Mouse (Mus musculus) heart, postnatal 14 days (tissue): Measurements from ENCODE around the gene Cd5. TPM values are rescaled to one million over a fixed set of nuclear protein-coding genes. Genes with fewer than 3 reads are reported as not detected.

ENCODE experiments used
- DNase-seq, 2 experiments: peaks; one replicate each; pipeline ENCODE4 v3.0.0; 2021 to 2022
- intact Hi-C: fragments of 180-260 bp; cut with DNase I; formaldehyde crosslinking; loops from one replicate; pipeline ENCODE4 v1.15.1; 2025
- total RNA-seq, 2 experiments: library from RNA; stranded (reverse); gene quantifications; 2 replicates each; pipeline ENCODE4 v1.2.3; 2021

Cd5 gene
- total RNA-seq, 2 experiments from 2014 or later, result 0.36 to 4.9 TPM

- DNase-seq, result no peak
- intact Hi-C loops, result no loop called here
Measured at GRCm38 (mm10) chr19:10685727-10686126, 53.1 kb downstream of the Cd5 start.

GRCm38 (mm10) chr19:10685081-10685480, 53.7 kb downstream of the Cd5 start:
- intact Hi-C loops, result no loop called here
- no peak for DNase-seq

GRCm38 (mm10) chr19:10681571-10681970, 57.2 kb downstream of the Cd5 start:
- intact Hi-C loops, result no loop called here
- no peak for DNase-seq

DNA sequence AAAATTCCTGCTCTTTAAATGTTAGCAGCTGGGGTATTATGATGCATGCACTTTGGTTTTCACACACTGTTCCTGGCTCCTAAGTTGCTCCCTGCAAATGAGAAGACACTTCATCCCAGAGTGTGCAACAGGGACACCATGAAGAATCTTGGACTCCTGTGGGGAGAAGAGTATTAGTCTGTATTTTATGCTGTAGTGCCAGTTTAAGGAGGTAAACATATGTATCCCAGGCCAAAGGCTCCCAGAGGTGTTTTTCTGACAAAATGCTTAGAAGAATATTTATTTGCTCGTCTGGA, 60.1 kb downstream of the Cd5 start:
- intact Hi-C loops, result loop anchor here (1.0 kb wide), 1 partner anchor 31 kb away; no protein-coding TSS in a partner anchor
- no peak for DNase-seq

- peak; percentile 80 to 91 for DNase-seq
- intact Hi-C loops, result loop anchor here (1.0 to 2.0 kb wide), 2 partner anchors 31 to 281 kb away; no protein-coding TSS in a partner anchor
Measured at GRCm38 (mm10) chr19:10677915-10678771, 60.7 kb downstream of the Cd5 start, which contains the start of gene Pga5. Pga5 (minus strand) TSS chr19:10678071.

- intact Hi-C loops, result loop anchor here (2.0 kb wide), 1 partner anchor 282 kb away; no protein-coding TSS in a partner anchor
- DNase-seq, result no peak
Measured at GRCm38 (mm10) chr19:10676656-10677055, 62.1 kb downstream of the Cd5 start.

- no peak for DNase-seq
- intact Hi-C loops, result no loop called here
Measured at GRCm38 (mm10) chr19:10673275-10673674, 65.5 kb downstream of the Cd5 start.

DNA sequence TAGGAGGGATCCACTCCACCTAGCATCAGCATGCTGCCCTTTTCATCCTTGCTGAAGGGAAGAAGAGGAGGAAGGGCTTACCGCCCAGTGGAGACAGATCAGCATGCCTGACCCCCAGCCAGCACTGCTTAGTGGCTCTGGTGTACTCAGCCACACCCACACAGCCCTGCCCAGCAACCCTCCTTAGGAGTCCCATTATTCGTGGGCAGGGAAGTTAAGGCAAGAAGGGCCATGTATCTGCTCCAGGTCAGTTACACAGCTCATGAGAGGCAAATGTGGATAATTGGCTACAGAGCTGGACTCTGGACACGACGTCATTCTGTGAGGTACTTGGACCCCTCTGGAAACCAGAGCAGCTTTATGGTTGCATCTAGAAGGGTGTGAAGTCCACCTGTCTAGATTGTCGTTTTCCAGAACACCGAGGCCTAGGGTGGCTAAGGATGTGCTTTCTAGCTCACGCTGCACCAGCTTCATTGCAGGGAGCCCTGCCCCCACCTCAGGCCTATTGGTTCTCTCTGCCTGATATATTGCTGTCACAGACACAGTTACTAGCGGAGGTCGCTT, 66.9 kb downstream of the Cd5 start:
- intact Hi-C loops, result no loop called here
- DNase-seq, result no peak

DNA sequence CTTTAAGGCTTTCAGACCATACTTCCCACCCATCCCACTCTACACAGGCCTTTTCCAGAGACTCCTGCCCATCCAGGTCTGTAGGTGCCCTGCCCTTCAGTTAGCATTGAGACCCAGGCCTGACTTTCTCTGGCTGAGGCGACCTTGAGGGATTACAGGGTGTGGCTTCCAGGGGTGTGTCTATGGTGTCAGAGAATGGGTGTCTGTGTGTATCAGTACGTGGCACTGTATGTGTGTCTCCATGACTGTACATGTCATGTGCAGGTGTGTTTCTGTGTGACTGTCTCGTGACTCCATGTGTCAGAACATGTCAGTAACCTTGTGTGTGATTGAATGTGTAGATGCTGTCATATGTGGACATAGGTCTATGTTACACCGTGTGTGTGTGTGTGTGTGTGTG, 67.5 kb downstream of the Cd5 start:
- intact Hi-C loops, result no loop called here

More for the DNA sequence above, 67.5 kb downstream of the Cd5 start:
- no peak for DNase-seq

Other genes starting within 250 kb of the Cd5 start
- gene Cpsf7, start 213.7 kb downstream of the Cd5 start, total RNA-seq, result 10 to 100 TPM; 35.3 to 36.4 TPM
- 10 to 100 TPM; 64.1 to 78.7 TPM for gene Sdhaf2, start 212.9 kb downstream of the Cd5 start, total RNA-seq
- 1 to 10 TPM; 3.9 to 4.7 TPM for gene Tmem216, start 182.8 kb downstream of the Cd5 start, total RNA-seq
- 10 to 100 TPM; 10.2 to 11.3 TPM for gene Cyb561a3, start 161.8 kb downstream of the Cd5 start, total RNA-seq
- 1 to 10 TPM; 3.2 to 4.4 TPM for gene Tmem138, start 161.6 kb downstream of the Cd5 start, total RNA-seq
- 100 to 1,000 TPM; 181 to 185 TPM for gene Ddb1, start 133.7 kb downstream of the Cd5 start, total RNA-seq
- 10 to 100 TPM in 1 of 2 experiments, 1 to 10 TPM in 1; 8.2 to 10.1 TPM for gene Tkfc, start 133.3 kb downstream of the Cd5 start, total RNA-seq
- under 1 TPM in 1 of 2 experiments, not detected in 1; 0.45 TPM for gene Vwce, start 104.8 kb downstream of the Cd5 start, total RNA-seq
- gene Pga5, start 60.9 kb downstream of the Cd5 start, total RNA-seq, result not detected
- 10 to 100 TPM; 18.6 to 20.0 TPM for gene Vps37c, start 50.3 kb downstream of the Cd5 start, total RNA-seq
- 1 to 10 TPM in 1 of 2 experiments, under 1 TPM in 1; 0.41 to 3.6 TPM for gene Cd6, start 91.1 kb upstream of the Cd5 start, total RNA-seq
- 1 to 10 TPM; 2.6 to 2.9 TPM for gene Slc15a3, start 100.7 kb upstream of the Cd5 start, total RNA-seq
- gene Tmem132a, start 130.9 kb upstream of the Cd5 start, total RNA-seq, result 10 to 100 TPM; 18.6 to 23.6 TPM
- 10 to 100 TPM; 80.3 to 85.0 TPM for gene Tmem109, start 143.0 kb upstream of the Cd5 start, total RNA-seq
- 100 to 1,000 TPM; 184 to 192 TPM for gene Prpf19, start 156.2 kb upstream of the Cd5 start, total RNA-seq
- gene Zp1, start 181.6 kb upstream of the Cd5 start, total RNA-seq, result not detected
- gene Ptgdr2, start 198.2 kb upstream of the Cd5 start, total RNA-seq, result under 1 TPM in 1 of 2 experiments, not detected in 1; 0.14 TPM
- gene Ccdc86, start 210.3 kb upstream of the Cd5 start, total RNA-seq, result 1 to 10 TPM; 5.3 to 6.4 TPM
- not detected for gene Ms4a10, start 235.7 kb upstream of the Cd5 start, total RNA-seq